ENCODE assay signal across 30 mouse cellular contexts in the genomic region with DNA sequence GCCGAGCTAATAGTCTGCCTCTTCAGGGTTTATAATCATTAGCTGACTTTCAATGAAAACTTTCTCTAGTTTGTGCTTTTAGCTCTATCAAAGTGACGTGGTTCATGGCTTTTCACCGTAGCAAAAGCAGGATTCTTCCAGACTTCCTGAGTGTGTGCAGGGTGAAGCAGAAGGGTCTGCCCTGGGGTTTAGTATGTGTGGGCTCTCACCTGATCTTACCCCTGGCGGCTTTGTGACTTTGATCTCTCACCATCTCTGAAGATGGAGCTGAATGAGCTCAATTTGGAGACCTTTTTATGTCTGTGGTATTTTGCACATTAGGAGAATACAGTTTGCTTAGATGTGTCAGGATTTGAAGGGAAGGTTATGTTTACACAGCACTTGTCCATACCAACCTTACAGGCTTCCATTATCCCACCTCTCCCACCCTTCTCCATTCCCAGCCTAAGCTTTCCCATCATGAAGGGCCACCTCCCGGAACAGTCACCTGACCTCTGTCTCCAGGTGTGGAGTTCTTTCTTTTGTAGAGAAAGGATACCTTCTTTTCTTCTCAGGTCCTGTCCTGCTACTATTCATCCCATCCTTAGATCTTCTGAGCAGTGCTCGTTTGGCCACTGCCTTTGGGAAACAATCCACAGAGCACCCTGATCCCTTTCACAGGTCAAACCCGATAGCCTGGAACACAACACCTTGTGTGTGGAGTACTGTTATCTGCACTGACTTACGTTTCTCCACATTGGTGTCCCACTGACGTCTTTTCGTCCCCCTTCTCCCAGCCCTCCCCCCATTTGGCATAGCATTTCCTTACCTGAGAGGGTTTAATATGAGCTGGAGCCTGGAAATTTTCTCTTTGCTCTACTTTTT. TPM values are rescaled to one million over a fixed set of nuclear protein-coding genes. Genes with fewer than 3 reads are reported as not detected.
DNase-seq lines count a peak whose midpoint lies in the region; ATAC-seq and TF ChIP-seq lines count a peak whose summit lies in the region.
"Had no signal": no experiment of that assay in that cellular context is flagged by ENCODE, and none has a peak within 500 bp of the region (broad histone marks: within the 10 kb centered on the region; RNA-seq: fewer than 3 reads in every experiment).

No protein-coding gene starts in this region.

- DNase-seq in cerebellum, adult 2 months: peak; percentile 61 to 62
- no peak for DNase-seq in forebrain, postnatal 0 days
- DNase-seq in forebrain, embryonic 10.5 days (ENCODE audit: extremely low spot score, low spot score): no peak
- DNase-seq in cerebellum, postnatal 14 days: peak; percentile 43 to 59
- DNase-seq in right cerebral cortex, postnatal 10 days (ENCODE audit: low spot score in 2 of 2): no peak
- DNase-seq in retina, postnatal 1 day: no peak
- DNase-seq: adrenal gland, adult 8-10 months; heart, postnatal 14 days; liver, postnatal 0 days; lung, postnatal 14 days; right cerebral cortex, postnatal 4 days had no signal

- peak; percentile 48; the same call in 1 of the 2 replicates for TF ChIP-seq POLR2A in cerebellum, adult 2 months (IDR thresholded peaks at IDR 0.05; ENCODE audit: borderline replicate concordance, insufficient read depth, low read length)

- TF ChIP-seq CTCF in cerebellum, adult 2 months (IDR thresholded peaks at IDR 0.05; ENCODE audit: borderline replicate concordance, insufficient read depth, low read depth, low read length): no peak
- TF ChIP-seq CTCF in forebrain, postnatal 0 days (IDR thresholded peaks at IDR 0.05; ENCODE audit: low read depth): no peak

- peak overlapping the region; percentile 86 for H3K27ac ChIP-seq in cerebellum, adult 2 months (ENCODE audit: insufficient read depth, low read length)
- no peak overlapping the region for H3K27ac ChIP-seq in forebrain, postnatal 0 days (ENCODE audit: low read depth, low read length)
- no peak overlapping the region for H3K27ac ChIP-seq in forebrain, embryonic 10.5 days
- H3K27ac ChIP-seq in midbrain, embryonic 16.5 days (ENCODE audit: low read length): no peak overlapping the region
- H3K27ac ChIP-seq: embryonic facial prominence, embryonic 15.5 days; intestine, embryonic 15.5 days; limb, embryonic 10.5 days had no signal

- peak overlapping the region; percentile 76 for H3K4me2 ChIP-seq in forebrain, postnatal 0 days (ENCODE audit: low read depth)
- H3K4me2 ChIP-seq in midbrain, embryonic 16.5 days (ENCODE audit: low read length): peak overlapping the region; percentile 76
- H3K4me2 ChIP-seq: embryonic facial prominence, embryonic 15.5 days; heart, embryonic 12.5 days had no signal

- peak overlapping the region; percentile 58 for H3K4me3 ChIP-seq in cerebellum, adult 2 months (replicated peaks; ENCODE audit: insufficient read depth, low read depth, low read length)
- H3K4me3 ChIP-seq in forebrain, postnatal 0 days (ENCODE audit: low read depth, low read length): no peak overlapping the region
- no peak overlapping the region for H3K4me3 ChIP-seq in forebrain, embryonic 10.5 days
- H3K4me3 ChIP-seq in midbrain, embryonic 16.5 days (ENCODE audit: low read depth, low read length): peak overlapping the region; percentile 98
- H3K4me3 ChIP-seq: embryonic facial prominence, embryonic 15.5 days; heart, embryonic 12.5 days; intestine, embryonic 15.5 days; limb, embryonic 10.5 days had no signal

- no peak for ATAC-seq in cerebellum, adult (ENCODE audit: insufficient number of reproducible peaks, low FRiP score, low TSS enrichment)
- ATAC-seq in forebrain, postnatal 0 days: no peak
- no peak for ATAC-seq in midbrain, embryonic 16.5 days
- ATAC-seq: CD4-positive, CD25-positive, alpha-beta regulatory T cell, adult 4 months; liver, postnatal 0 days; Patski had no signal

- WGBS in cerebellum, adult 2 months: 9% methylated on average over 10 of the region's 10 CpGs
- WGBS in forebrain, postnatal 0 days: 62% methylated on average over 10 of the region's 10 CpGs
- WGBS in forebrain, embryonic 10.5 days: 78% methylated on average over 10 of the region's 10 CpGs
- 64% methylated on average over 10 of the region's 10 CpGs for WGBS in midbrain, embryonic 16.5 days

- peaks cover 29% of the 10 kb centered on the region for H3K4me1 ChIP-seq in cerebellum, adult 2 months (ENCODE audit: control insufficient read depth, insufficient read depth, low read length)
- H3K4me1 ChIP-seq in forebrain, postnatal 0 days (ENCODE audit: insufficient read depth): peaks cover 12% of the 10 kb centered on the region; the same call in 1 of the 2 replicates
- peaks cover 13% of the 10 kb centered on the region for H3K4me1 ChIP-seq in forebrain, embryonic 10.5 days
- peaks cover 32% of the 10 kb centered on the region for H3K4me1 ChIP-seq in midbrain, embryonic 16.5 days (ENCODE audit: control insufficient read depth, insufficient read depth, low read length)

- no peak overlapping the region for H3K9ac ChIP-seq in forebrain, postnatal 0 days
- no peak overlapping the region for H3K9ac ChIP-seq in midbrain, embryonic 16.5 days (ENCODE audit: low read depth, low read length)
- H3K9ac ChIP-seq: embryonic facial prominence, embryonic 15.5 days; heart, embryonic 12.5 days; intestine, embryonic 15.5 days; liver, postnatal 0 days had no signal

- no peaks in the 10 kb centered on the region for H3K27me3 ChIP-seq in cerebellum, adult 2 months (ENCODE audit: control insufficient read depth, insufficient read depth, low read length)
- peaks cover 4% of the 10 kb centered on the region; the same call in 1 of the 2 replicates for H3K27me3 ChIP-seq in forebrain, postnatal 0 days (ENCODE audit: insufficient read depth, low read length)
- peaks cover 57% of the 10 kb centered on the region for H3K27me3 ChIP-seq in forebrain, embryonic 10.5 days (ENCODE audit: poor library complexity, severe bottlenecking)
- peaks cover 9% of the 10 kb centered on the region for H3K27me3 ChIP-seq in midbrain, embryonic 16.5 days (ENCODE audit: control insufficient read depth, insufficient read depth, low read depth, low read length)

- no peaks in the 10 kb centered on the region for H3K36me3 ChIP-seq in forebrain, postnatal 0 days (ENCODE audit: insufficient read depth)
- no peaks in the 10 kb centered on the region for H3K36me3 ChIP-seq in forebrain, embryonic 10.5 days (replicated peaks)
- no peaks in the 10 kb centered on the region for H3K36me3 ChIP-seq in midbrain, embryonic 16.5 days (ENCODE audit: control insufficient read depth, insufficient read depth, low read length)
- H3K36me3 ChIP-seq: embryonic facial prominence, embryonic 15.5 days; heart, embryonic 12.5 days; intestine, embryonic 15.5 days; limb, embryonic 10.5 days had no signal

- no peaks in the 10 kb centered on the region for H3K9me3 ChIP-seq in forebrain, postnatal 0 days (ENCODE audit: low read length)
- no peaks in the 10 kb centered on the region for H3K9me3 ChIP-seq in forebrain, embryonic 10.5 days
- no peaks in the 10 kb centered on the region for H3K9me3 ChIP-seq in midbrain, embryonic 16.5 days (replicated peaks; ENCODE audit: control insufficient read depth, low read length, poor library complexity, severe bottlenecking)
- H3K9me3 ChIP-seq: embryonic facial prominence, embryonic 15.5 days; heart, embryonic 12.5 days; intestine, embryonic 15.5 days; limb, embryonic 10.5 days had no signal

RNA-seq across cellular contexts. Expression of gene Mmp24, which starts 1.9 kb away (rescaled TPM):
- polyA plus RNA-seq in cerebellum, adult 2 months (2012; rRNA removed): 153 and 190 TPM in 2 replicates
- 124 and 128 TPM in 2 replicates for total RNA-seq in forebrain, postnatal 0 days (2014; rRNA removed)
- polyA plus RNA-seq in forebrain, postnatal 0 days (2015; fragmentation: Nextera tagmentation; extraction: Ambion mirVana): 15.5 and 17.0 TPM in 2 replicates
- 0.17 and 0.35 TPM in 2 replicates for polyA plus RNA-seq in forebrain, embryonic 10.5 days (2016; fragmentation: Nextera tagmentation; extraction: Ambion mirVana)
- polyA plus RNA-seq in midbrain, embryonic 16.5 days (2015; fragmentation: Nextera tagmentation; extraction: Ambion mirVana): 16.4 and 16.7 TPM in 2 replicates
- total RNA-seq: liver, adult 2 months had no signal
- polyA plus RNA-seq: CD4-positive, CD25-positive, alpha-beta regulatory T cell, adult 4 months; kidney, embryonic 14.5 days; liver, postnatal 0 days had no signal

RNA-seq across cellular contexts. Expression of gene Procr, which starts 26.1 kb away (rescaled TPM):
- 1.9 TPM in 2 replicates for polyA plus RNA-seq in cerebellum, adult 2 months (2012; rRNA removed)
- total RNA-seq in forebrain, postnatal 0 days (2014; rRNA removed): 1.6 and 1.9 TPM in 2 replicates
- 1.6 and 1.9 TPM in 2 replicates for polyA plus RNA-seq in forebrain, postnatal 0 days (2015; fragmentation: Nextera tagmentation; extraction: Ambion mirVana)
- 1.1 TPM in 2 replicates for polyA plus RNA-seq in forebrain, embryonic 10.5 days (2016; fragmentation: Nextera tagmentation; extraction: Ambion mirVana)
- polyA plus RNA-seq in midbrain, embryonic 16.5 days (2015; fragmentation: Nextera tagmentation; extraction: Ambion mirVana): 2.4 and 2.8 TPM in 2 replicates
- polyA plus RNA-seq: CD4-positive, CD25-positive, alpha-beta regulatory T cell, adult 4 months had no signal

RNA-seq across cellular contexts. Expression of gene Gm17581, which starts 41.4 kb away (rescaled TPM):
- polyA plus RNA-seq in cerebellum, adult 2 months (2012; rRNA removed): not detected in 2 replicates
- not detected in 2 replicates for total RNA-seq in forebrain, postnatal 0 days (2014; rRNA removed)
- polyA plus RNA-seq in forebrain, postnatal 0 days (2015; fragmentation: Nextera tagmentation; extraction: Ambion mirVana): not detected in 2 replicates
- polyA plus RNA-seq in forebrain, embryonic 10.5 days (2016; fragmentation: Nextera tagmentation; extraction: Ambion mirVana): not detected in 2 replicates
- not detected in 2 replicates for polyA plus RNA-seq in midbrain, embryonic 16.5 days (2015; fragmentation: Nextera tagmentation; extraction: Ambion mirVana)
- total RNA-seq: adrenal gland, adult 8-10 months; ES-E14; gastrocnemius, postnatal 4 days; heart, postnatal 14 days; layer of hippocampus, postnatal 10 days; left cerebral cortex, adult 8-10 months; liver, adult 2 months; megakaryocyte, adult 5-6 weeks had no signal
- polyA plus RNA-seq: CD4-positive, CD25-positive, alpha-beta regulatory T cell, adult 4 months; embryonic facial prominence, embryonic 15.5 days; heart, embryonic 12.5 days; intestine, embryonic 15.5 days; kidney, embryonic 14.5 days; large intestine, adult 2 months; limb, embryonic 10.5 days; liver, adult 2 months; liver, postnatal 0 days; Patski; stomach, embryonic 16.5 days; thymus, postnatal 0 days; urinary bladder, adult 2 months had no signal

RNA-seq across cellular contexts. Expression of gene BC029722, which starts 42.2 kb away (rescaled TPM):
- 72.8 and 81.5 TPM in 2 replicates for polyA plus RNA-seq in cerebellum, adult 2 months (2012; rRNA removed)
- 26.4 and 31.4 TPM in 2 replicates for total RNA-seq in forebrain, postnatal 0 days (2014; rRNA removed)
- 53.4 and 55.5 TPM in 2 replicates for polyA plus RNA-seq in forebrain, postnatal 0 days (2015; fragmentation: Nextera tagmentation; extraction: Ambion mirVana)
- polyA plus RNA-seq in forebrain, embryonic 10.5 days (2016; fragmentation: Nextera tagmentation; extraction: Ambion mirVana): 5.9 and 6.8 TPM in 2 replicates
- 38.9 and 44.0 TPM in 2 replicates for polyA plus RNA-seq in midbrain, embryonic 16.5 days (2015; fragmentation: Nextera tagmentation; extraction: Ambion mirVana)

RNA-seq across cellular contexts. Expression of gene Edem2, which starts 47.8 kb away (rescaled TPM):
- 52.9 and 53.4 TPM in 2 replicates for polyA plus RNA-seq in cerebellum, adult 2 months (2012; rRNA removed)
- total RNA-seq in forebrain, postnatal 0 days (2014; rRNA removed): 35.9 and 41.9 TPM in 2 replicates
- 30.7 and 34.1 TPM in 2 replicates for polyA plus RNA-seq in forebrain, postnatal 0 days (2015; fragmentation: Nextera tagmentation; extraction: Ambion mirVana)
- polyA plus RNA-seq in forebrain, embryonic 10.5 days (2016; fragmentation: Nextera tagmentation; extraction: Ambion mirVana): 30.5 and 30.9 TPM in 2 replicates
- polyA plus RNA-seq in midbrain, embryonic 16.5 days (2015; fragmentation: Nextera tagmentation; extraction: Ambion mirVana): 46.3 and 49.6 TPM in 2 replicates

Comparison
In these comparisons a context has a peak if more than half of its experiments do, and no peak if none do; other contexts are left out.
1. RNA of gene Mmp24, which starts 1.9 kb away (polyA plus RNA-seq): 153 to 190 TPM in cerebellum, adult 2 months, 15.5 to 17.0 TPM in forebrain, postnatal 0 days and 16.4 to 16.7 TPM in midbrain, embryonic 16.5 days; 0.17 to 0.35 TPM in forebrain, embryonic 10.5 days; every median in the first group is over 10 times any median in the second.
2. DNase-seq: peak in cerebellum, adult 2 months (2 of 2) and cerebellum, postnatal 14 days (2 of 2); none in forebrain, postnatal 0 days (single experiment), forebrain, embryonic 10.5 days (single experiment), right cerebral cortex, postnatal 10 days (0 of 2) and retina, postnatal 1 day (single experiment).
3. H3K4me3 ChIP-seq: peak in cerebellum, adult 2 months (single experiment) and midbrain, embryonic 16.5 days (single experiment); none in forebrain, postnatal 0 days (single experiment) and forebrain, embryonic 10.5 days (single experiment).